In the genomic region with DNA sequence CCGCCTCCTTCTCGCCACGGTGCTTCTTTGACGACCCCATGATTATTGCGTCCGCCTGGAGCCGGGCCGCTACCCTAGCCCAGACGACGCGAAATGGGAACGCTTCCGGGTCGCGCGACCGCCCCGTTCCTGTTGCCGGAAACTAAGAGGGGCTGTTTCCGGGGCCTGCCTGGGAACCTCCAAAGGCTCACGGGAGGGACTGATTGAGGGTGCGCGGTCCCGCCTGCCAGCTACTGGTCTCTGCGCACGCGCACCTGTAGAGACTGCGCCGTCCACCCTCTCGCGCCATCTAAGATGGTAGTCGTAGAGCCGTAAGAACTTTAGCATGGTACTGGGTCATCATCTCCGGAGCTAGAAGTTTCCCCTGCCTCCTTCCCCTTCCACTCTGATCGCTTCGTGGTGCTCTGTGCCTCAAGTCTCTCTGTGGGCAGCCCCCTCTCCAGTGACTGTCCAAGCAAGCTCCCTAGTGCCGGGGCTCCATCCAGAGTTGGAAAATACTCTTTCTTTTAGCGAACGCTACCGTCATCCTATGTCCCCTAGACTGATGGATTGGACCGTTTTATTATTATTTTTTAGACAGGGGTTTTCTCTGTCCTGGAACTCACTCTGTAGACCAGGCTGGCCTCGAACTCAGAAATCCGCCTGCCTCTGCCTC, we compare ENCODE assay signal across 8 mouse cellular contexts. TPM values are rescaled to one million over a fixed set of nuclear protein-coding genes. Genes with fewer than 3 reads are reported as not detected.
DNase-seq lines count a peak whose midpoint lies in the region; ATAC-seq and TF ChIP-seq lines count a peak whose summit lies in the region.

A gene (minus strand): TSS at position 116 of the 655 bp plus-strand sequence.

- intact Hi-C loops in gastrocnemius, adult 2 months (cut with DNase I), result loop anchor here (1.0 kb wide), 1 partner anchor 22 kb away; a partner anchor contains a TSS
- intact Hi-C loops in left cerebral cortex, adult 2 months (cut with DNase I), result loop anchor here (1.0 kb wide), 3 partner anchors 22 to 93 kb away; a partner anchor contains a TSS

- H3K27me3 ChIP-seq in hindbrain, postnatal 0 days (ENCODE audit: insufficient read depth, low read length), result no peaks in the 10 kb centered on the region

- TF ChIP-seq CTCF in gastrocnemius, adult 2 months (IDR thresholded peaks at IDR 0.05), result no peak
- TF ChIP-seq CTCF in hindbrain, postnatal 0 days (IDR thresholded peaks at IDR 0.05; ENCODE audit: low read depth), result no peak
- no peak for TF ChIP-seq CTCF in left cerebral cortex, adult 2 months (IDR thresholded peaks at IDR 0.05)

- H3K9ac ChIP-seq in hindbrain, postnatal 0 days (replicated peaks; ENCODE audit: low read length), result peak within 1 kb of the TSS; percentile 97

- peak within 1 kb of the TSS; percentile 94 for H3K27ac ChIP-seq in gastrocnemius, adult 2 months
- peak within 1 kb of the TSS; percentile 95 for H3K27ac ChIP-seq in hindbrain, postnatal 0 days
- peak within 1 kb of the TSS; percentile 94 for H3K27ac ChIP-seq in left cerebral cortex, adult 2 months

- peak within 1 kb of the TSS; percentile 86 for H3K4me3 ChIP-seq in gastrocnemius, adult 2 months
- H3K4me3 ChIP-seq in hindbrain, postnatal 0 days (ENCODE audit: low read length), result peak within 1 kb of the TSS; percentile 97
- peak within 1 kb of the TSS; percentile 98 for H3K4me3 ChIP-seq in left cerebral cortex, adult 2 months

- peaks cover 14% of the 10 kb centered on the region for H3K36me3 ChIP-seq in hindbrain, postnatal 0 days (ENCODE audit: insufficient read depth, low read length)

- H3K4me2 ChIP-seq in hindbrain, postnatal 0 days (ENCODE audit: low read depth, low read length), result peak within 1 kb of the TSS; percentile 83

- DNase-seq in ZHBTc4 (ENCODE audit: low read depth, low spot score), result peak; percentile 98
- DNase-seq in gastrocnemius, adult 2 months, result peak; percentile 98
- DNase-seq in hindbrain, postnatal 0 days (ENCODE audit: low spot score), result peak; percentile 98
- peak; percentile 94 to 96 for DNase-seq in left cerebral cortex, adult 2 months (ENCODE audit: extremely low spot score in 1 of 2, low spot score in 2 of 2)
- DNase-seq in right cerebral cortex, adult 2 months (ENCODE audit: low spot score in 2 of 2), result peak; percentile 94 to 95
- peak; percentile 95 for DNase-seq in urinary bladder, postnatal 14 days (ENCODE audit: low spot score)

- 2% methylated on average over 43 of the region's 43 CpGs for WGBS in hindbrain, postnatal 0 days

- ATAC-seq in common myeloid progenitor, adult 5-6 weeks (replicated peaks; ENCODE audit: low read depth, poor library complexity, severe bottlenecking), result peak; percentile 94
- ATAC-seq in hindbrain, postnatal 0 days, result peak; percentile 97
- peak; percentile 96 for ATAC-seq in megakaryocyte, adult 5-6 weeks (ENCODE audit: poor library complexity, severe bottlenecking)

- no peaks in the 10 kb centered on the region for H3K9me3 ChIP-seq in hindbrain, postnatal 0 days (ENCODE audit: low read length)

- peaks cover 17% of the 10 kb centered on the region for H3K4me1 ChIP-seq in hindbrain, postnatal 0 days (ENCODE audit: insufficient read depth, low read length)

RNA-seq across cellular contexts. Expression of the gene that starts here (rescaled TPM):
- 93.3 and 103 TPM in 2 replicates for total RNA-seq in common myeloid progenitor, adult 5-6 weeks (2017)
- total RNA-seq in gastrocnemius, adult 2 months (2021), result 10 to 100 TPM; 40.1 to 50.3 TPM
- total RNA-seq in hindbrain, postnatal 0 days (2014; rRNA removed), result 23.2 and 30.5 TPM in 2 replicates
- polyA plus RNA-seq in hindbrain, postnatal 0 days (2015; fragmentation: Nextera tagmentation; extraction: Ambion mirVana), result 45.0 and 47.4 TPM in 2 replicates
- total RNA-seq in left cerebral cortex, adult 2 months (2021), result 100 to 1,000 TPM in 1 of 2 experiments, 10 to 100 TPM in 1; 94.2 to 100 TPM
- 47.2 and 57.3 TPM in 2 replicates for total RNA-seq in megakaryocyte, adult 5-6 weeks (2015)
- 62.2 and 64.6 TPM in 2 replicates for total RNA-seq in megakaryocyte, adult 5-6 weeks (2017)

Comparison
In these comparisons a context has a peak if more than half of its experiments do, and no peak if none do; other contexts are left out.
1. Peak in every context shown above with its lines: DNase-seq, ATAC-seq, H3K4me3 ChIP-seq and H3K27ac ChIP-seq.